Mouse (Mus musculus) stomach, embryonic 16.5 days (tissue): ENCODE measurements around the gene Tm9sf4. TPM values are rescaled to one million over a fixed set of nuclear protein-coding genes. Genes with fewer than 3 reads are reported as not detected.

ENCODE experiments used
- ATAC-seq: fragments of 200-750 bp; cut with Nextera tagmentation; 2 replicates; pipeline ENCODE4 v1.8.0; 2017; ENCODE audit warnings: moderate number of reproducible peaks, moderate TSS enrichment; ENCODE audit not compliant: insufficient read depth, low FRiP score
- H3K27ac ChIP-seq: fragments of 300-500 bp; sonication (generic); 2 replicates; pipeline ENCODE4 v1.5.1; 2014; ENCODE audit warnings: low read length
- H3K27me3 ChIP-seq: fragments of 300-500 bp; sonication (generic); 2 replicates; pipeline ENCODE4 v1.6.1; 2014; ENCODE audit warnings: low read length, control low read depth, mixed read lengths; ENCODE audit not compliant: control insufficient read depth, insufficient read depth
- H3K36me3 ChIP-seq: fragments of 300-500 bp; sonication (generic); 2 replicates; pipeline ENCODE4 v1.6.1; 2014; ENCODE audit warnings: low read length; ENCODE audit not compliant: control insufficient read depth, insufficient read depth
- H3K4me1 ChIP-seq: fragments of 300-500 bp; sonication (generic); 2 replicates; pipeline ENCODE4 v1.6.1; 2014; ENCODE audit warnings: low read length, control low read depth, mixed read lengths; ENCODE audit not compliant: control insufficient read depth, insufficient read depth
- H3K4me2 ChIP-seq: fragments of 300-500 bp; sonication (generic); 2 replicates; pipeline ENCODE4 v1.6.1; 2014; ENCODE audit warnings: low read depth, low read length, mixed read lengths
- H3K4me3 ChIP-seq: fragments of 300-500 bp; sonication (generic); replicated peaks from 2 replicates; pipeline ENCODE4 v1.5.1; 2014; ENCODE audit warnings: mild to moderate bottlenecking, low read length
- H3K9ac ChIP-seq: fragments of 300-500 bp; sonication (generic); 2 replicates; pipeline ENCODE4 v1.6.1; 2014; ENCODE audit warnings: low read length
- H3K9me3 ChIP-seq: fragments of 300-500 bp; sonication (generic); replicated peaks from 2 replicates; pipeline ENCODE4 v1.6.1; 2016; ENCODE audit warnings: low read length, control low read depth; ENCODE audit not compliant: control insufficient read depth
- WGBS: fragments of 180-500 bp; shearing (Covaris S2); extraction: QIAGEN DNeasy Blood & Tissue Kit; methylation state at CpG from one replicate; pipeline ENCODE4 v1.1.7; 2014; 5-methylcytosine and 5-hydroxymethylcytosine counted together
- polyA plus RNA-seq: library from polyadenylated mRNA; unstranded; fragments of >200 nt; fragmentation: Nextera tagmentation; extraction: Ambion mirVana; gene quantifications from 2 replicates; pipeline ENCODE4 v1.2.1, GENCODE M21; 2015

The Tm9sf4 gene
- polyA plus RNA-seq, 1 experiment from 2014 or later: 86.7 TPM

DNA sequence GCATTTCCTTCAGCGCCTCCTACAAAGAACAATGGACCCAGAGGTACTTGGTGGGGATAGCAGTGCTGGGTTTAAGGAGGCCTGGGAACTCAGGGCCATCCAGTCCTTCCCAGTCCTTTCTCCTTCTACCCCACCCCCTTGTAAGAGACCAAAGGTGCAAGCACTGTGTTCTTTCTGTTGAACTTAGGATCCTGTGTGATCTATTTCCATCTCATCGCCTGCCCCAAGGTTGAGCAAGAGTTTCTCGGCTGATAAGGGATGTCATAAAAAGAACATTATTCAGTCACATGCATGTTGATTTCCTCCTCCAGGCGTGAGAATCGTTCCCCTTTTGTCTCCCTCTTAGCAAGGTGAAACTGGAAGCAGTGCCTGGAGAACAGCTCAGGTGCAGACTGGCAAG, 88.6 kb downstream of the Tm9sf4 start:
- no peak overlapping the region for H3K4me2 ChIP-seq
- WGBS: 78% methylated on average over 5 of the region's 5 CpGs
- H3K27me3 ChIP-seq: no peaks in the 10 kb centered on the region
- H3K9ac ChIP-seq: no peak overlapping the region
- 0 out of 2 replicates have a peak, but pooled peaks cover 3% of the 10 kb centered on the region for H3K36me3 ChIP-seq
- no peaks in the 10 kb centered on the region for H3K9me3 ChIP-seq
- no peak overlapping the region for H3K4me3 ChIP-seq
- peak; percentile 50; the same call in 1 of the 2 replicates for ATAC-seq
- no peaks in the 10 kb centered on the region for H3K4me1 ChIP-seq
- no peak overlapping the region; the same call in 1 of the 2 replicates for H3K27ac ChIP-seq

DNA sequence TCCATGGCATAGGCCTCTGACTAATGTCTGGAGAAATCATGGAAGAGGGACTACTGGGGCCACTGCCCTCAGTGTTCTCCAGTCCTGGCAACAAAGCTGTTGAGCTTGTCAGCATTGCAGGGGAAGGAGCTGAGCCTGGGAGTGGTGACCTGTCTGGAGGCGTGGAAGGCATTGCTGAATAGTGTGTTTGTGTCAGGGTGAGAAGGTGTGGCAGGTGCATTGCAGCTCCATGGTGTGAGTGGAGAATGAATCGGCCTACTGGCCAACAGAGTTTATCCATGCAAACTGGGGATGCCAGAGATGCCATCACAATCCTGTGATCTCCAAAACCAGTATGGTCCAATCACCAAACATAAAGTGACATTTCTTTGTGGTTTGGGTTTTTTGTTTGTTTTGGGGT, 95.5 kb downstream of the Tm9sf4 start:
- Histone ChIP-seq H3K27ac (no peak overlapping the region), H3K4me2 (no peak overlapping the region), H3K27me3 (no peaks in the 10 kb centered on the region), H3K9me3 (no peaks in the 10 kb centered on the region), H3K4me1 (0 out of 2 replicates have a peak, but pooled peaks cover 3% of the 10 kb centered on the region), H3K9ac (no peak overlapping the region), H3K36me3 (no peaks in the 10 kb centered on the region), H3K4me3 (no peak overlapping the region)
- WGBS: 72% methylated on average over 2 of the region's 2 CpGs
- no peak for ATAC-seq

DNA sequence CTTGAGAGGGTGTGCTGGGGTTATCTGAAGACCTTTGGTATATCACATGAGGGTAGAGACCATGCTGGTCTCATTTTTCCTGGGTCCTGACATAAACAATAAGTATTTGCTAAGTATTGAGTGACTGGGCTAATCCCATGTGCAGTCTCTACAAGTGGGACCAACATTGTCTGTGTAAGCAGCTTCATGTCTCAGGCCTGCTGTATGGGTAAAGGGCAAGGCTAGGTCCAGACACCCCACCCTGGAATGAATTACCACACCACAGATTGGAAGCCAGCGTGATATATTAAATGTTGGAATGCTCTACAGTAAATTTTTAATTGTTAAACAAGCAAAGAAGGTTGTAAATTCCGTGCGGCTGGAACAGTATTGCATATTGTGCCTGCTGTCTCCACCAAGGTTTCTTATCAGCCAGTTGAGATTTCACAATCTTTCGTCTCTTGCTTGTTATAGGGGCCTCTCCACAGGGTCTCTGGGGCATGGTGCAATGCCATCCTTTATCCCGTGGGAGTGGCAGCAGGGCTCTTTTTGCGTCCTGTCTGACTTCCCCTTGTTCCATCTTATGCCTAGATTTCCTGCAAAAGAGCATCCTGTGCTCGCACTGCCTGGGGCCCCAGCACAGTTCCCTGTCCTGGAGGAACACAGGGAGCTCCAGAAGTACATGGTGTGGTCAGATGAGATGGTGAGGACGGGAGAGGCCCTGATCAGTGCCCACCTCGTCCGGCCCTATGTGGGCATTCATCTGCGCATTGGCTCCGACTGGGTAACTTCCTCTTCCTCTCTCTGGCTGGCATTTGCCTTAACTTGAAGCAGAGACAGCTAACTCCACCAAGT, 98.1 kb downstream of the Tm9sf4 start:
- WGBS: 64% methylated on average over 12 of the region's 12 CpGs

More for the DNA sequence above, 98.1 kb downstream of the Tm9sf4 start:
- Histone ChIP-seq H3K27me3 (no peaks in the 10 kb centered on the region), H3K36me3 (peaks cover 6% of the 10 kb centered on the region), H3K27ac (peak overlapping the region; percentile 44), H3K4me3 (no peak overlapping the region), H3K9ac (no peak overlapping the region), H3K9me3 (no peaks in the 10 kb centered on the region), H3K4me1 (0 out of 2 replicates have a peak, but pooled peaks cover 3% of the 10 kb centered on the region), H3K4me2 (no peak overlapping the region)
- peak; percentile 81 for ATAC-seq

Other genes starting within 250 kb of the Tm9sf4 start
- 0.07 and 1.8 TPM in 2 replicates for gene Mylk2, start 250.0 kb upstream of the Tm9sf4 start, polyA plus RNA-seq
- 4.5 and 5.3 TPM in 2 replicates for gene Foxs1, start 228.1 kb upstream of the Tm9sf4 start, polyA plus RNA-seq
- gene Dusp15, start 209.6 kb upstream of the Tm9sf4 start, polyA plus RNA-seq: 0.06 and 0.24 TPM in 2 replicates
- gene Ttll9, start 198.8 kb upstream of the Tm9sf4 start, polyA plus RNA-seq: 0.27 TPM in 2 replicates
- 101 and 105 TPM in 2 replicates for gene Pdrg1, start 145.9 kb upstream of the Tm9sf4 start, polyA plus RNA-seq
- not detected in 2 replicates for gene Xkr7, start 129.5 kb upstream of the Tm9sf4 start, polyA plus RNA-seq
- 0.51 and 1.0 TPM in 2 replicates for gene Ccm2l, start 95.3 kb upstream of the Tm9sf4 start, polyA plus RNA-seq
- 6.2 and 6.7 TPM in 2 replicates for gene Hck, start 52.8 kb upstream of the Tm9sf4 start, polyA plus RNA-seq
- 9.2 and 9.9 TPM in 2 replicates for gene Tspyl3, start 64.1 kb downstream of the Tm9sf4 start, polyA plus RNA-seq
- 19.6 and 21.8 TPM in 2 replicates for gene Plagl2, start 80.1 kb downstream of the Tm9sf4 start, polyA plus RNA-seq
- 6.7 and 8.2 TPM in 2 replicates for gene Pofut1, start 80.2 kb downstream of the Tm9sf4 start, polyA plus RNA-seq
- gene Kif3b, start 130.1 kb downstream of the Tm9sf4 start, polyA plus RNA-seq: 6.7 TPM in 2 replicates
- 6.4 and 7.2 TPM in 2 replicates for gene Asxl1, start 184.5 kb downstream of the Tm9sf4 start, polyA plus RNA-seq